Mouse (Mus musculus): Measurements from ENCODE around the gene 1110051M20Rik. TPM values are rescaled to one million over a fixed set of nuclear protein-coding genes. Genes with fewer than 3 reads are reported as not detected.

The 1110051M20Rik gene
- polyA plus RNA-seq, 1 experiment from 2014 or later = 98.6 TPM

- no peak overlapping the region for H3K9ac ChIP-seq (ENCODE audit: low read length)
- no peak for DNase-seq (ENCODE audit: low spot score, missing footprints)
- no peak overlapping the region for H3K4me2 ChIP-seq
- no peak for ATAC-seq (ENCODE audit: low FRiP score)
- no peaks in the 10 kb centered on the region for H3K36me3 ChIP-seq (ENCODE audit: control insufficient read depth, insufficient read depth, low read length)
- WGBS = 91% methylated on average over 6 of the region's 6 CpGs
- H3K4me1 ChIP-seq (ENCODE audit: control insufficient read depth, insufficient read depth, low read length) = no peaks in the 10 kb centered on the region
- H3K27me3 ChIP-seq (ENCODE audit: control insufficient read depth, insufficient read depth, low read length) = no peaks in the 10 kb centered on the region
- H3K4me3 ChIP-seq (ENCODE audit: low read depth, low read length) = no peak overlapping the region
- no peaks in the 10 kb centered on the region for H3K9me3 ChIP-seq (ENCODE audit: control insufficient read depth, low read length)
- H3K27ac ChIP-seq (ENCODE audit: low read depth, low read length) = no peak overlapping the region
Observed at GRCm38 (mm10) chr2:91354727-91355403, 89.6 kb downstream of the 1110051M20Rik start.

GRCm38 (mm10) chr2:91353854-91354253 lies 90.7 kb downstream of the 1110051M20Rik start:
- no peak for ATAC-seq (ENCODE audit: low FRiP score)

GRCm38 (mm10) chr2:91351841-91352240 lies 92.7 kb downstream of the 1110051M20Rik start:
- Histone ChIP-seq H3K27ac (ENCODE audit: low read depth, low read length) (no peak overlapping the region), H3K9me3 (ENCODE audit: control insufficient read depth, low read length) (no peaks in the 10 kb centered on the region), H3K4me1 (ENCODE audit: control insufficient read depth, insufficient read depth, low read length) (no peaks in the 10 kb centered on the region), H3K36me3 (ENCODE audit: control insufficient read depth, insufficient read depth, low read length) (no peaks in the 10 kb centered on the region), H3K4me2 (no peak overlapping the region), H3K9ac (ENCODE audit: low read length) (no peak overlapping the region), H3K27me3 (ENCODE audit: control insufficient read depth, insufficient read depth, low read length) (no peaks in the 10 kb centered on the region), H3K4me3 (ENCODE audit: low read depth, low read length) (no peak overlapping the region)
- DNase-seq (ENCODE audit: low spot score, missing footprints) (no peak), ATAC-seq (ENCODE audit: low FRiP score) (no peak)

More at GRCm38 (mm10) chr2:91353854-91354253, 90.7 kb downstream of the 1110051M20Rik start:
- Histone ChIP-seq H3K4me3 (ENCODE audit: low read depth, low read length) (no peak overlapping the region), H3K27ac (ENCODE audit: low read depth, low read length) (no peak overlapping the region), H3K9me3 (ENCODE audit: control insufficient read depth, low read length) (no peaks in the 10 kb centered on the region), H3K4me2 (no peak overlapping the region), H3K4me1 (ENCODE audit: control insufficient read depth, insufficient read depth, low read length) (no peaks in the 10 kb centered on the region), H3K9ac (ENCODE audit: low read length) (no peak overlapping the region), H3K27me3 (ENCODE audit: control insufficient read depth, insufficient read depth, low read length) (no peaks in the 10 kb centered on the region), H3K36me3 (ENCODE audit: control insufficient read depth, insufficient read depth, low read length) (no peaks in the 10 kb centered on the region)
- no peak for DNase-seq (ENCODE audit: low spot score, missing footprints)
- WGBS = 53% methylated on average over 3 of the region's 3 CpGs

- H3K4me3 ChIP-seq (ENCODE audit: low read depth, low read length) = no peak overlapping the region
- no peaks in the 10 kb centered on the region for H3K4me1 ChIP-seq (ENCODE audit: control insufficient read depth, insufficient read depth, low read length)
- no peak overlapping the region for H3K4me2 ChIP-seq
- 48% methylated on average over 6 of the region's 6 CpGs for WGBS
- no peak overlapping the region for H3K9ac ChIP-seq (ENCODE audit: low read length)
- no peak for DNase-seq (ENCODE audit: low spot score, missing footprints)
- H3K27me3 ChIP-seq (ENCODE audit: control insufficient read depth, insufficient read depth, low read length) = no peaks in the 10 kb centered on the region
- H3K27ac ChIP-seq (ENCODE audit: low read depth, low read length) = no peak overlapping the region
- no peaks in the 10 kb centered on the region for H3K9me3 ChIP-seq (ENCODE audit: control insufficient read depth, low read length)
- ATAC-seq (ENCODE audit: low FRiP score) = no peak
- no peaks in the 10 kb centered on the region for H3K36me3 ChIP-seq (ENCODE audit: control insufficient read depth, insufficient read depth, low read length)
Observed at GRCm38 (mm10) chr2:91349974-91350457, 94.5 kb downstream of the 1110051M20Rik start.

GRCm38 (mm10) chr2:91348936-91349335 lies 95.6 kb downstream of the 1110051M20Rik start:
- Histone ChIP-seq H3K36me3 (ENCODE audit: control insufficient read depth, insufficient read depth, low read length) (no peaks in the 10 kb centered on the region), H3K9me3 (ENCODE audit: control insufficient read depth, low read length) (no peaks in the 10 kb centered on the region), H3K27me3 (ENCODE audit: control insufficient read depth, insufficient read depth, low read length) (no peaks in the 10 kb centered on the region), H3K4me3 (ENCODE audit: low read depth, low read length) (no peak overlapping the region), H3K4me1 (ENCODE audit: control insufficient read depth, insufficient read depth, low read length) (no peaks in the 10 kb centered on the region), H3K9ac (ENCODE audit: low read length) (no peak overlapping the region), H3K4me2 (no peak overlapping the region), H3K27ac (ENCODE audit: low read depth, low read length) (no peak overlapping the region)
- DNase-seq (ENCODE audit: low spot score, missing footprints) = no peak
- ATAC-seq (ENCODE audit: low FRiP score) = no peak
- WGBS = 56% methylated on average over 4 of the region's 4 CpGs

DNA sequence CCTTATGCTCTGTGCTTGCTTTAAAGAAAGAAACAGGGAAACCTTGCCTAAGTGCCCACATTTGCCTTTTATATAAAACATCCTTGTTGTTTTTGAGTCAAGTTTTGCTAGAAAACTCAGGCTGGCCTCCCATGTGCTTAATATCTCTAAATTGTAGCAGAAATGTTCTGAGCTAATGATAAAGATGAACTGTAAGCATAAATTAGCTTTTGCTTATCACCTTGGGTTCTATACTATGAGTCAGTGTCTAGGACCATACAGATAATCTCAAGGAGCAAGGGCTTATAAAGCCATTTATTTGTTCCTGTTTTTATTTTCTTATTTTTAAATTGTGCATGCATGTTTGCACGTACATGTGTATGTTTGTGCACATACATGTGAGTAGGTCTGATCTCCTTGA lies 98.9 kb downstream of the 1110051M20Rik start:
- Histone ChIP-seq H3K4me2 (no peak overlapping the region), H3K4me3 (ENCODE audit: low read depth, low read length) (no peak overlapping the region), H3K27ac (ENCODE audit: low read depth, low read length) (no peak overlapping the region), H3K4me1 (ENCODE audit: control insufficient read depth, insufficient read depth, low read length) (no peaks in the 10 kb centered on the region), H3K27me3 (ENCODE audit: control insufficient read depth, insufficient read depth, low read length) (no peaks in the 10 kb centered on the region), H3K36me3 (ENCODE audit: control insufficient read depth, insufficient read depth, low read length) (no peaks in the 10 kb centered on the region), H3K9ac (ENCODE audit: low read length) (no peak overlapping the region), H3K9me3 (ENCODE audit: control insufficient read depth, low read length) (no peaks in the 10 kb centered on the region)
- DNase-seq (ENCODE audit: low spot score, missing footprints) = no peak
- no peak for ATAC-seq (ENCODE audit: low FRiP score)
- WGBS = 86% methylated on average over 1 of the region's 1 CpGs

DNA sequence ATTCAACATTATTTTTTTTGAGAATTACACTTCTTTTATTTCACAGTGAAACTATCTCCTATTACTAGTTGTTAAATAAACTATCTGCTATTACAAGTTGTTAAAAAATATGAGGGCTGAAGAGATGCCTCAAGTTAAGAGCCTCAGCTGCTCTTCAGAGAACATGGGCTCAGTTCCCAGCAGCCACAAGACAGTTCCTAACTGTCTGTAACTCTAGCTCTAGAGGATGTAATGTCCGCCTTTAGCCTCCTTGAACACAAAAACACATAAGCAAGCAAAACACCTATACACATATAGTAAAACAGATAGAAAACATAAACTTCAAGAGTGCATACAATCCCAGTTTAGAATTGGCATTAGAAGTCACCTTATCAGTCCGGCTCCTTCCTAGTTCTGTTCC lies 104.9 kb downstream of the 1110051M20Rik start:
- Histone ChIP-seq H3K4me1 (ENCODE audit: control insufficient read depth, insufficient read depth, low read length) (no peaks in the 10 kb centered on the region), H3K27ac (ENCODE audit: low read depth, low read length) (no peak overlapping the region), H3K36me3 (ENCODE audit: control insufficient read depth, insufficient read depth, low read length) (no peaks in the 10 kb centered on the region), H3K4me3 (ENCODE audit: low read depth, low read length) (no peak overlapping the region), H3K4me2 (no peak overlapping the region), H3K9me3 (ENCODE audit: control insufficient read depth, low read length) (no peaks in the 10 kb centered on the region), H3K9ac (ENCODE audit: low read length) (no peak overlapping the region), H3K27me3 (ENCODE audit: control insufficient read depth, insufficient read depth, low read length) (no peaks in the 10 kb centered on the region)
- WGBS = 94% methylated on average over 2 of the region's 2 CpGs
- DNase-seq (ENCODE audit: low spot score, missing footprints) (no peak), ATAC-seq (ENCODE audit: low FRiP score) (no peak)

DNA sequence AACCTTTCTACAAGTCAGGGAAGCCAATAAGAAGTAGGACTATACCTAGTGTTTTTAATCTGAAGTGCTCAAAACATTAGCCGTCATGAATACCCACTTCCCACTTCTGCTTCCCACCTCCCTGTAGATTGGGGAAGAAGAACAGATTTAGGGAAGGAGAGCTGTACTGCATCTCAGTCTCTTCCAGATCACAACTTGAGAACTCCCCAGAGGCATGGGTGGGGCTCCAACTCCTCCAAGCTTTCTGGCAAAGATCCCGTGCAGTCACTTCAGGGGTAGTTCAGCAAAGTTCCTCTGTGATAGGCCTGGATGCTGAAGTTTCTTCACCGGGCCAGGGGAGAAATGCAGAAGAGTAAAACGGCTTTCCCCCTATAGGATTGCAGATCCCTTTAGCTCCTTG lies 109.4 kb downstream of the 1110051M20Rik start:
- no peaks in the 10 kb centered on the region for H3K27me3 ChIP-seq (ENCODE audit: control insufficient read depth, insufficient read depth, low read length)
- no peaks in the 10 kb centered on the region for H3K9me3 ChIP-seq (ENCODE audit: control insufficient read depth, low read length)
- no peak overlapping the region for H3K27ac ChIP-seq (ENCODE audit: low read depth, low read length)
- H3K36me3 ChIP-seq (ENCODE audit: control insufficient read depth, insufficient read depth, low read length) = no peaks in the 10 kb centered on the region
- H3K9ac ChIP-seq (ENCODE audit: low read length) = no peak overlapping the region
- ATAC-seq (ENCODE audit: low FRiP score) (no peak), DNase-seq (ENCODE audit: low spot score, missing footprints) (no peak)
- no peak overlapping the region for H3K4me3 ChIP-seq (ENCODE audit: low read depth, low read length)
- H3K4me1 ChIP-seq (ENCODE audit: control insufficient read depth, insufficient read depth, low read length) = peaks cover 4% of the 10 kb centered on the region; the same call in 1 of the 2 replicates
- WGBS = 80% methylated on average over 4 of the region's 4 CpGs
- no peak overlapping the region for H3K4me2 ChIP-seq

GRCm38 (mm10) chr2:91331051-91331843 lies 113.3 kb downstream of the 1110051M20Rik start:
- ATAC-seq (ENCODE audit: low FRiP score) (no peak), DNase-seq (ENCODE audit: low spot score, missing footprints) (peak; percentile 62)
- peaks cover 19% of the 10 kb centered on the region for H3K4me1 ChIP-seq (ENCODE audit: control insufficient read depth, insufficient read depth, low read length)
- WGBS = 78% methylated on average over 7 of the region's 7 CpGs
- no peak overlapping the region for H3K4me3 ChIP-seq (ENCODE audit: low read depth, low read length)
- H3K9ac ChIP-seq (ENCODE audit: low read length) = no peak overlapping the region
- H3K9me3 ChIP-seq (ENCODE audit: control insufficient read depth, low read length) = no peaks in the 10 kb centered on the region
- H3K36me3 ChIP-seq (ENCODE audit: control insufficient read depth, insufficient read depth, low read length) = no peaks in the 10 kb centered on the region
- no peak overlapping the region for H3K27ac ChIP-seq (ENCODE audit: low read depth, low read length)
- H3K27me3 ChIP-seq (ENCODE audit: control insufficient read depth, insufficient read depth, low read length) = no peaks in the 10 kb centered on the region
- no peak overlapping the region for H3K4me2 ChIP-seq

Data from midbrain, embryonic 11.5 days (tissue).